Mouse (Mus musculus): ENCODE results near the gene Selenoo. TPM values are rescaled to one million over a fixed set of nuclear protein-coding genes. Genes with fewer than 3 reads are reported as not detected.

Selenoo gene
- polyA plus RNA-seq, 1 experiment: 3.7 TPM

DNA sequence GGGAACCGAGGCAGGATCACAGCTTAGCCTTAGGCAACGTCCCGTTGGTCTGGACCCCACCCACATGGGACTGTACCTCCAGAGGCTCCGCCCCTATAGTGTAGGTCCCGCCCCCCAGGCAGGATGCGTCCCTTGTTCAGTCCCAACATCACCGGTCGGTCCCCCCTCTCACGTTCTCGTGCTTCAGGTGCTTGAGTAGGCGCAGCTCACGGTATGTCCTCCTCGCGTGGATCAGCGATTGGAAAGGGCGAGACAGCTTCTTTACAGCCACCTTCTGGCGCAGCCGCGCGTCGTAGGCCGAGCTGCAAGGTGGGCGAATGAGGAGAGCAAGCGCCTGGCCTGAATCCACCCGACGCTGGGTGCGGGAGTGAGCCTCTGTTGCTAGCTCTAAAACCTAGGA lies 57.7 kb downstream of the Selenoo start:
- TF ChIP-seq FLI1 (IDR thresholded peaks at IDR 0.05; ENCODE audit: low read length) (no peak), GATA1 (IDR thresholded peaks at IDR 0.05; ENCODE audit: borderline replicate concordance, low read length) (no peak)
- Histone ChIP-seq H3K9me3 (peaks cover 14% of the 10 kb centered on the region), H3K4me3 (replicated peaks) (peak overlapping the region; percentile 70), H3K4me1 (peaks cover 55% of the 10 kb centered on the region), H3K27me3 (replicated peaks) (peaks cover 95% of the 10 kb centered on the region), H3K36me3 (replicated peaks; ENCODE audit: low read length) (no peaks in the 10 kb centered on the region)

DNA sequence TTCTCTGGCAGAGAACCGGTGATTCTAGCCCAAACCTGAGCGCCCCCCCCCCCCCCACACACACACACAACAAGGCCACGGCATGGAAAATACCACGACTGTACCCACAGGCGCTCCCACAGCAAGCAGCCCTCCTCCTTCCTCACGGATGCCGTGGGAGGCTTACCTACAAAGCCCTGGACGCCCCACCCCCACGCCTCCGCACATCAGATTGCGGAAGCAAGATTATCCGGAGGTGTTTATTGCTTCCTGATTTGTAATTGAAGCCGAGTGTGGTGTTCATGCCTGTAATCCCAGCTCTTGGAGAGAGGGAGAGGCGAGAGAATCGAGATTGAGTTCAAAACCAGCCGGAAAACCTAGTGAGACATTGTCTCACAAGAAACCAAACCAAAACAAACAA lies 58.1 kb downstream of the Selenoo start:
- Histone ChIP-seq H3K4me3 (replicated peaks) (no peak overlapping the region), H3K36me3 (replicated peaks; ENCODE audit: low read length) (no peaks in the 10 kb centered on the region), H3K4me1 (peaks cover 55% of the 10 kb centered on the region), H3K9me3 (peaks cover 14% of the 10 kb centered on the region), H3K27me3 (replicated peaks) (peaks cover 91% of the 10 kb centered on the region)
- TF ChIP-seq FLI1 (IDR thresholded peaks at IDR 0.05; ENCODE audit: low read length) (no peak), GATA1 (IDR thresholded peaks at IDR 0.05; ENCODE audit: borderline replicate concordance, low read length) (no peak)

DNA sequence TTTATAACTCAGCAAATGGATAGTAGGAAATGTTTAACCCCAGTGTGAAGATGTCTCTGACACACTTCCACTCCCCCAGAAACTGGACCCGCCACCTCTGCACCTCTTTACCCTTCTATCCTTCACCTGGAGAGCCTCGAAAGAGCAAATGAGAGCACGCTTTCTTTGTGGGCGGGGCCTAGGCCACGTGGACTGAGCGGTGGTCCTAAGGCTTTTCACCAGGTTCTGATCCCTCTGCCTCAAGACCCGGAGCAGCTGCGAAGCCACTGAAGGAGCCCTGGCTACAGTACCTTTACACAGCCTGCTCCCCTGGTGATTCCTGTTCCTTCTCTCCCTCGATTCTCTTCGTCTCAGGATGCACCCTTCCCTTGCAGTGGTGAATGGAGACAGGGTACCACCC lies 58.6 kb downstream of the Selenoo start:
- Histone ChIP-seq H3K27me3 (replicated peaks) (peaks cover 91% of the 10 kb centered on the region), H3K4me1 (peaks cover 55% of the 10 kb centered on the region), H3K4me3 (replicated peaks) (no peak overlapping the region), H3K9me3 (peaks cover 14% of the 10 kb centered on the region), H3K36me3 (replicated peaks; ENCODE audit: low read length) (no peaks in the 10 kb centered on the region)
- no peak for TF ChIP-seq GATA1 (IDR thresholded peaks at IDR 0.05; ENCODE audit: borderline replicate concordance, low read length)
- no peak for TF ChIP-seq FLI1 (IDR thresholded peaks at IDR 0.05; ENCODE audit: low read length)

DNA sequence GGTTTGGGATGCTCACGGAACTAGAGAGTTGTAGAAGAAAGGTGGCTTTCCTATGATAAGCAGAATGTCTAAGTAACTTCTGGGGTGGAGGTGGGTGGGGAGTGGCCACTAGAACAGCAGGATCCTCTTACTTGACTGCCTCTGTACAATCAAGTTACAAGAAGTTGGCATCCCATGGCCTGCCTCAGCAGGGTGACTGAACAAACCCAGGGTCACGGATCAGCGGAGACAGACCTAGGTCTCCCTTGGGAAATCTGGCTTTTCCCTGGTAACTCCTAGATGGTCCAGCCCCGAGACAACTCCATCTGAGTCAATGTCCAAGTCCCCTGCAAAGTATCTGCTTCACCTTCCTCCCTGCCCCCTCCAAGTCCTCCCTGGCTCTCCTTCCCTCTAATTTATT lies 59.0 kb downstream of the Selenoo start:
- no peak for TF ChIP-seq GATA1 (IDR thresholded peaks at IDR 0.05; ENCODE audit: borderline replicate concordance, low read length)
- no peak for TF ChIP-seq FLI1 (IDR thresholded peaks at IDR 0.05; ENCODE audit: low read length)
- peaks cover 14% of the 10 kb centered on the region for H3K9me3 ChIP-seq
- peaks cover 91% of the 10 kb centered on the region for H3K27me3 ChIP-seq (replicated peaks)
- H3K4me1 ChIP-seq: peaks cover 55% of the 10 kb centered on the region
- no peak overlapping the region for H3K4me3 ChIP-seq (replicated peaks)
- H3K36me3 ChIP-seq (replicated peaks; ENCODE audit: low read length): no peaks in the 10 kb centered on the region

DNA sequence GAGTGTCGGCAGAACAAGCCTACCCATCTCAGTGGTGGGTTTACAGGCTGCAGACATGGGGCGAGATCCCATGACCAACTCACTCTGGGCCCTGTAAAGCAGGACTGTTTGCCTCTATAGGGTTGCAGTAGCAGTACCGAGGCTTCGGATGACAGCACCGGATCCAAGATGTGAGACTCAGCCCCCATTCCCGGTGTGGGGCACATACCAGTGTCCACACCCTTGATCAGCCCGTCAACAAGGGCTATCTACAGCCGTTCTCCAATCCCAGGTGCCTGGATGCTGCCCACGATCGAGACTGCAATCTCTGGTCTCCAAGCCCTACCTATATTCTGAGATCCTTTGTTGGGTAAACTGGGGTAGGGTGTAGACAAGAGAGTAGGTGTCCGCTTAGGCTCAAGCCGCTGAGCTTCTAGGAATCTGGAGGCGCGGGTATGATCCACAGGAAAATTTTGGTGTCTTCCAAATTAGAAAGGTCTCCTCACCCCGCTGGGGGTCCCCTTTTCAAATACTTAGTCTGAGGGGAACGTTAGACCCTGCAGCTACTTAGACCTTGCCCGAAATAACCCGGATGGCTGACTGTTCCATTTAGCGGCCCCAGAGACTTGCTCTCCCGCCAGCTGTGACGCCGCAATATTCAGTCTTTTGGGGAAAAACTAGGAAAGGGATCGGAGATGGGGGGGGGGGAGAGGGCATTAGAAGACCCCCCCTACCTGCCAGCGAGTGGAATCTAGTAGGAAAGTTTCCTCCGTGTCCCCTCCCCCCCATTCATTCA lies 59.8 kb downstream of the Selenoo start:
- Histone ChIP-seq H3K27me3 (replicated peaks) (peaks cover 88% of the 10 kb centered on the region), H3K36me3 (replicated peaks; ENCODE audit: low read length) (no peaks in the 10 kb centered on the region), H3K9me3 (peaks cover 14% of the 10 kb centered on the region), H3K4me3 (replicated peaks) (peak overlapping the region; percentile 92), H3K4me1 (peaks cover 51% of the 10 kb centered on the region)
- no peak for TF ChIP-seq FLI1 (IDR thresholded peaks at IDR 0.05; ENCODE audit: low read length)
- TF ChIP-seq GATA1 (IDR thresholded peaks at IDR 0.05; ENCODE audit: borderline replicate concordance, low read length): no peak

DNA sequence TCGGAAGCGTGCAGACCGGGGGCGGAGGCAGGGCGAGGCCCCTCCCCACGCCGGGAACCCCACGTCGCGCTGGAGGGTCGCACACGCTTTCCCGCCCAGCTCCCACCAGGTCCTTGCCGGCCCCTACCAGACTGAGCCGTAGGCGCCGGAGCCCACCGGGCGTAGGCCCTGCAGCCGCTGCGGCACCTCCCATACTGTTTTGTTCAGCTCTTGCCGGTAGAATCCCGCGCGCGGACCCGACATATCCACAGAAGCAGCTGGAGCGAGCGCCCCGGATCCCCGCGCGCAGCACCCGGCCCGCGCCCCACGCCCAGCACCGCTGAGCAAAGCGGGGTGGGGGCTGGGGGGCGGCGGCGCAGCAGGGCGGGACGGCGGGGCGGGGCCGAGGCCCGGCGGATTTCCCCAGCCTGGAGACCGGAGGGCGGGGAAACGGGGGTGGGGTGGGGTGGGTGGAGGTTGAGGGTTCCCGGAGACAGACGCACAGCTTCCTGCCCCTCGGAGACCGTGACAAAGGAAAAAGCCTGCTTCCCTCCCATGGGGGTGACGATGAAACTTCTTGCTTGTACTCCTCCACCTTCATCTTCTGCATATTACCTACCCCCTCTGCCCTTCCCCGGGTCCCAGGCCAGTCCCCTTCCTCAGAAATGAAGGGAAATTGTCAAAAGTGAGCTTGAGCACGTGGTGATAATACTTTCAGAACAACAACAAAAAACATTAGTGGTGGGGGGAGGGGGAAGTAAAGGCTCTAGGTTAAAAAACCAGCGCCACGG lies 60.6 kb downstream of the Selenoo start, which contains the start of gene Mapk11:
TSS of gene Mapk11 (minus strand) at position 358 of the 770 bp plus-strand sequence.
- peaks cover 88% of the 10 kb centered on the region for H3K27me3 ChIP-seq (replicated peaks)
- H3K4me1 ChIP-seq: peaks cover 51% of the 10 kb centered on the region
- TF ChIP-seq GATA1 (IDR thresholded peaks at IDR 0.05; ENCODE audit: borderline replicate concordance, low read length): no peak
- TF ChIP-seq FLI1 (IDR thresholded peaks at IDR 0.05; ENCODE audit: low read length): no peak
- peak within 1 kb of the TSS; percentile 92 for H3K4me3 ChIP-seq (replicated peaks)
- H3K36me3 ChIP-seq (replicated peaks; ENCODE audit: low read length): no peaks in the 10 kb centered on the region
- H3K9me3 ChIP-seq: peaks cover 14% of the 10 kb centered on the region

Other genes with a start within 250 kb of the Selenoo start
- 14.1 and 18.1 TPM in 2 replicates for gene Pim3, start 226.9 kb upstream of the Selenoo start, polyA plus RNA-seq (2012; ENCODE audit: insufficient read depth, low replicate concordance)
- not detected in 2 replicates for gene Ttll8, start 134.7 kb upstream of the Selenoo start, polyA plus RNA-seq (2012; ENCODE audit: insufficient read depth, low replicate concordance)
- not detected in 2 replicates for gene Mlc1, start 110.1 kb upstream of the Selenoo start, polyA plus RNA-seq (2012; ENCODE audit: insufficient read depth, low replicate concordance)
- 0.21 TPM in 1 of 2 replicates, not detected in the other for gene Mov10l1, start 106.2 kb upstream of the Selenoo start, polyA plus RNA-seq (2012; ENCODE audit: insufficient read depth, low replicate concordance)
- gene Panx2, start 29.4 kb upstream of the Selenoo start, polyA plus RNA-seq (2012; ENCODE audit: insufficient read depth, low replicate concordance): not detected in 2 replicates
- 86.4 and 115 TPM in 2 replicates for gene Trabd, start 14.0 kb upstream of the Selenoo start, polyA plus RNA-seq (2012; ENCODE audit: insufficient read depth, low replicate concordance)
- 12.5 and 18.5 TPM in 2 replicates for gene Tubgcp6, start 34.0 kb downstream of the Selenoo start, polyA plus RNA-seq (2012; ENCODE audit: insufficient read depth, low replicate concordance)
- gene Hdac10, start 39.6 kb downstream of the Selenoo start, polyA plus RNA-seq (2012; ENCODE audit: insufficient read depth, low replicate concordance): 3.8 and 7.9 TPM in 2 replicates
- gene Mapk12, start 51.6 kb downstream of the Selenoo start, polyA plus RNA-seq (2012; ENCODE audit: insufficient read depth, low replicate concordance): not detected in 2 replicates
- gene Mapk11, start 60.5 kb downstream of the Selenoo start, polyA plus RNA-seq (2012; ENCODE audit: insufficient read depth, low replicate concordance): 0.29 TPM in 1 of 2 replicates, not detected in the other
- 71.6 and 100 TPM in 2 replicates for gene Plxnb2, start 91.7 kb downstream of the Selenoo start, polyA plus RNA-seq (2012; ENCODE audit: insufficient read depth, low replicate concordance)
- gene Dennd6b, start 107.4 kb downstream of the Selenoo start, polyA plus RNA-seq (2012; ENCODE audit: insufficient read depth, low replicate concordance): 3.6 and 10.0 TPM in 2 replicates
- gene Ppp6r2, start 122.5 kb downstream of the Selenoo start, polyA plus RNA-seq (2012; ENCODE audit: insufficient read depth, low replicate concordance): 20.7 and 31.2 TPM in 2 replicates
- 171 and 172 TPM in 2 replicates for gene Sbf1, start 226.2 kb downstream of the Selenoo start, polyA plus RNA-seq (2012; ENCODE audit: insufficient read depth, low replicate concordance)
- 4.0 TPM in 1 of 2 replicates, not detected in the other for gene Adm2, start 233.6 kb downstream of the Selenoo start, polyA plus RNA-seq (2012; ENCODE audit: insufficient read depth, low replicate concordance)
- gene Miox, start 245.3 kb downstream of the Selenoo start, polyA plus RNA-seq (2012; ENCODE audit: insufficient read depth, low replicate concordance): not detected in 2 replicates